Mouse (Mus musculus) heart, embryonic 11.5 days (tissue): ENCODE measurements around the gene Pou6f1. TPM values are rescaled to one million over a fixed set of nuclear protein-coding genes. Genes with fewer than 3 reads are reported as not detected.
A peak's percentile ranks its signal among the peaks of the same experiment; 100 is the strongest.
"Not testable (repeated sequence)": the region's sequence is repeated elsewhere in the genome, so short reads cannot be mapped to it uniquely, and the experiment has no call there.

ENCODE experiments used
- ATAC-seq: fragments of 200-750 bp; cut with Nextera tagmentation; replicated peaks from 2 replicates; pipeline ENCODE4 v1.8.0; 2017; ENCODE audit warnings: moderate library complexity; ENCODE audit not compliant: insufficient number of reproducible peaks, low FRiP score, low TSS enrichment
- H3K27ac ChIP-seq: fragments of 300-500 bp; sonication (generic); 2 replicates; pipeline ENCODE4 v1.5.1; 2014; ENCODE audit warnings: mild to moderate bottlenecking, low read depth, low read length
- H3K27me3 ChIP-seq: fragments of 300-500 bp; sonication (generic); 2 replicates; pipeline ENCODE4 v1.6.1; 2014; ENCODE audit warnings: mild to moderate bottlenecking, low read length, mixed read lengths; ENCODE audit not compliant: control insufficient read depth, insufficient read depth
- H3K36me3 ChIP-seq: fragments of 300-500 bp; sonication (generic); 2 replicates; pipeline ENCODE4 v1.6.1; 2014; ENCODE audit warnings: mild to moderate bottlenecking, low read length, moderate library complexity, mixed read lengths; ENCODE audit not compliant: control insufficient read depth, insufficient read depth
- H3K4me1 ChIP-seq: fragments of 300-500 bp; sonication (generic); 2 replicates; pipeline ENCODE4 v1.6.1; 2014; ENCODE audit warnings: low read length; ENCODE audit not compliant: control insufficient read depth, insufficient read depth
- H3K4me2 ChIP-seq: fragments of 300-500 bp; sonication (generic); 2 replicates; pipeline ENCODE4 v1.6.1; 2014; ENCODE audit warnings: mild to moderate bottlenecking, moderate library complexity
- H3K4me3 ChIP-seq: fragments of 300-500 bp; sonication (generic); 2 replicates; pipeline ENCODE4 v1.5.1; 2014; ENCODE audit warnings: low read depth, low read length
- H3K9ac ChIP-seq: fragments of 300-500 bp; sonication (generic); 2 replicates; pipeline ENCODE4 v1.6.1; 2014; ENCODE audit warnings: mild to moderate bottlenecking, low read depth, low read length, moderate library complexity
- H3K9me3 ChIP-seq: fragments of 300-500 bp; sonication (generic); replicated peaks from 2 replicates; pipeline ENCODE4 v1.6.1; 2016; ENCODE audit warnings: low read length; ENCODE audit not compliant: control insufficient read depth
- WGBS: fragments of 180-500 bp; shearing (Covaris S2); extraction: QIAGEN DNeasy Blood & Tissue Kit; methylation state at CpG from one replicate; pipeline ENCODE4 v1.1.7; 2014; ENCODE audit not compliant: insufficient replicate concordance; 5-methylcytosine and 5-hydroxymethylcytosine counted together
- polyA plus RNA-seq: library from polyadenylated mRNA; unstranded; fragments of >200 nt; fragmentation: Nextera tagmentation; extraction: Ambion mirVana; gene quantifications from 2 replicates; pipeline ENCODE4 v1.2.1, GENCODE M21; 2014

Gene Pou6f1
- polyA plus RNA-seq, 1 experiment from 2014 or later = 2.3 TPM

GRCm38 (mm10) chr15:100627287-100627686 is 27.5 kb upstream of the Pou6f1 start:
- Histone ChIP-seq H3K27ac (no peak overlapping the region), H3K4me2 (peak overlapping the region; percentile 37), H3K27me3 (no peaks in the 10 kb centered on the region), H3K4me3 (no peak overlapping the region), H3K9ac (no peak overlapping the region), H3K9me3 (no peaks in the 10 kb centered on the region), H3K36me3 (no peaks in the 10 kb centered on the region), H3K4me1 (peaks cover 7% of the 10 kb centered on the region)
- no peak for ATAC-seq
- 15% methylated on average over 10 of the region's 10 CpGs for WGBS

GRCm38 (mm10) chr15:100624435-100624834 is 24.7 kb upstream of the Pou6f1 start:
- 73% methylated on average over 3 of the region's 3 CpGs for WGBS
- H3K4me2 ChIP-seq = no peak overlapping the region
- no peaks in the 10 kb centered on the region for H3K9me3 ChIP-seq
- peaks cover 7% of the 10 kb centered on the region for H3K4me1 ChIP-seq
- no peak overlapping the region for H3K9ac ChIP-seq
- H3K27ac ChIP-seq = no peak overlapping the region
- H3K36me3 ChIP-seq = peaks cover 2% of the 10 kb centered on the region; the same call in 1 of the 2 replicates
- no peaks in the 10 kb centered on the region for H3K27me3 ChIP-seq
- no peak for ATAC-seq
- H3K4me3 ChIP-seq = no peak overlapping the region

GRCm38 (mm10) chr15:100623754-100624153 is 24.0 kb upstream of the Pou6f1 start:
- Histone ChIP-seq H3K4me1 (peaks cover 7% of the 10 kb centered on the region), H3K36me3 (peaks cover 8% of the 10 kb centered on the region; the same call in 1 of the 2 replicates), H3K27ac (no peak overlapping the region), H3K9me3 (no peaks in the 10 kb centered on the region), H3K4me3 (no peak overlapping the region), H3K9ac (no peak overlapping the region), H3K27me3 (no peaks in the 10 kb centered on the region), H3K4me2 (no peak overlapping the region)
- no peak for ATAC-seq
- WGBS = 83% methylated on average over 9 of the region's 9 CpGs

GRCm38 (mm10) chr15:100622164-100622563 is 22.4 kb upstream of the Pou6f1 start:
- H3K27me3 ChIP-seq = no peaks in the 10 kb centered on the region
- H3K4me1 ChIP-seq = no peaks in the 10 kb centered on the region
- H3K9me3 ChIP-seq = no peaks in the 10 kb centered on the region
- no peak overlapping the region for H3K27ac ChIP-seq
- H3K36me3 ChIP-seq = peaks cover 20% of the 10 kb centered on the region
- no peak overlapping the region for H3K4me2 ChIP-seq
- no peak overlapping the region for H3K9ac ChIP-seq
- ATAC-seq = no peak
- WGBS = 90% methylated on average over 7 of the region's 7 CpGs
- no peak overlapping the region for H3K4me3 ChIP-seq

- H3K4me3 ChIP-seq, H3K4me2 ChIP-seq, ATAC-seq, H3K27me3 ChIP-seq, H3K4me1 ChIP-seq, H3K9ac ChIP-seq, H3K9me3 ChIP-seq, H3K27ac ChIP-seq: not testable (repeated sequence)
- peaks cover 20% of the 10 kb centered on the region for H3K36me3 ChIP-seq
- WGBS = 60% methylated on average over 9 of the region's 9 CpGs
Observed at GRCm38 (mm10) chr15:100621671-100622070, 21.9 kb upstream of the Pou6f1 start.

- no peak overlapping the region for H3K4me2 ChIP-seq
- H3K9ac ChIP-seq = no peak overlapping the region
- no peak for ATAC-seq
- H3K36me3 ChIP-seq = peaks cover 20% of the 10 kb centered on the region
- no peaks in the 10 kb centered on the region for H3K27me3 ChIP-seq
- WGBS = 82% methylated on average over 7 of the region's 7 CpGs
- no peak overlapping the region for H3K27ac ChIP-seq
- peaks cover 8% of the 10 kb centered on the region; the same call in 1 of the 2 replicates for H3K4me1 ChIP-seq
- no peaks in the 10 kb centered on the region for H3K9me3 ChIP-seq
- H3K4me3 ChIP-seq = no peak overlapping the region
Observed at GRCm38 (mm10) chr15:100619200-100619599, 19.4 kb upstream of the Pou6f1 start.

- no peaks in the 10 kb centered on the region for H3K9me3 ChIP-seq
- no peaks in the 10 kb centered on the region for H3K27me3 ChIP-seq
- peaks cover 15% of the 10 kb centered on the region for H3K4me1 ChIP-seq
- peak overlapping the region; percentile 81 for H3K4me2 ChIP-seq
- ATAC-seq = no peak
- peak overlapping the region; percentile 98 for H3K4me3 ChIP-seq
- peak overlapping the region; percentile 97 for H3K27ac ChIP-seq
- peaks cover 20% of the 10 kb centered on the region for H3K36me3 ChIP-seq
- H3K9ac ChIP-seq = peak overlapping the region; percentile 98
- WGBS = 2% methylated on average over 19 of the region's 19 CpGs
Observed at GRCm38 (mm10) chr15:100616221-100616620, 16.4 kb upstream of the Pou6f1 start.

GRCm38 (mm10) chr15:100615825-100616220 is 16.0 kb upstream of the Pou6f1 start:
- peaks cover 20% of the 10 kb centered on the region for H3K36me3 ChIP-seq
- peak; percentile 78 for ATAC-seq
- H3K9ac ChIP-seq = peak overlapping the region; percentile 98
- H3K27ac ChIP-seq = peak overlapping the region; percentile 97
- peak overlapping the region; percentile 98 for H3K4me3 ChIP-seq
- H3K9me3 ChIP-seq = no peaks in the 10 kb centered on the region
- no peaks in the 10 kb centered on the region for H3K27me3 ChIP-seq
- WGBS = under 1% methylated on average over 36 of the region's 43 CpGs
- H3K4me1 ChIP-seq = peaks cover 15% of the 10 kb centered on the region
- H3K4me2 ChIP-seq = peak overlapping the region; percentile 81
